9 mouse cellular contexts compared by ENCODE assay signal in genomic region chr4:141734446-141735205, GRCm38 (mm10). TPM values are rescaled to one million over a fixed set of nuclear protein-coding genes. Genes with fewer than 3 reads are reported as not detected.
A peak's percentile ranks its signal among the peaks of the same experiment; 100 is the strongest.
DNase-seq lines count a peak whose midpoint lies in the region; ATAC-seq and TF ChIP-seq lines count a peak whose summit lies in the region.
"Had no signal": no experiment of that assay in that cellular context is flagged by ENCODE, and none has a peak within 500 bp of the region (broad histone marks: within the 10 kb centered on the region; RNA-seq: fewer than 3 reads in every experiment).

No protein-coding gene starts in this region.

- H3K4me1 ChIP-seq in embryonic fibroblast, embryonic 13.5 days (ENCODE audit: control insufficient read depth, insufficient read depth, low read length), result no peaks in the 10 kb centered on the region
- H3K4me1 ChIP-seq in heart, embryonic 10.5 days, result 0 out of 2 replicates have a peak, but pooled peaks cover 5% of the 10 kb centered on the region
- peaks cover 3% of the 10 kb centered on the region; the same call in 1 of the 2 replicates for H3K4me1 ChIP-seq in kidney, embryonic 14.5 days (ENCODE audit: control insufficient read depth, insufficient read depth, low read length)
- H3K4me1 ChIP-seq in limb, embryonic 15.5 days, result peaks cover 11% of the 10 kb centered on the region
- no peaks in the 10 kb centered on the region for H3K4me1 ChIP-seq in midbrain, postnatal 0 days (ENCODE audit: insufficient read depth, low read length)

- DNase-seq in B cell, adult 2 months, result peak; percentile 82 to 83
- peak; percentile 98 for DNase-seq in brain, adult 2 months (ENCODE audit: low read depth, low spot score)
- peak; percentile 97 for DNase-seq in heart, embryonic 10.5 days (ENCODE audit: low spot score)
- peak; percentile 98 for DNase-seq in midbrain, postnatal 0 days (ENCODE audit: low spot score)
- DNase-seq in spleen, postnatal 10 days (ENCODE audit: low spot score in 2 of 2), result peak; percentile 73 to 91

- TF ChIP-seq POLR2A in embryonic fibroblast, embryonic 13.5 days (IDR thresholded peaks at IDR 0.05; ENCODE audit: low read depth, low read length), result peak; percentile 96

- ATAC-seq in kidney, embryonic 14.5 days (ENCODE audit: low FRiP score, low TSS enrichment), result peak; percentile 97
- peak; percentile 89 for ATAC-seq in limb, embryonic 15.5 days (ENCODE audit: insufficient number of reproducible peaks, low FRiP score, low TSS enrichment, low read depth)
- ATAC-seq in midbrain, postnatal 0 days (ENCODE audit: low FRiP score), result peak; percentile 86

- peak overlapping the region; percentile 50 for H3K4me2 ChIP-seq in kidney, embryonic 14.5 days (replicated peaks; ENCODE audit: low read depth, low read length)
- H3K4me2 ChIP-seq in limb, embryonic 15.5 days, result peak overlapping the region; percentile 61
- H3K4me2 ChIP-seq in midbrain, postnatal 0 days (ENCODE audit: low read depth, low read length, poor library complexity, severe bottlenecking), result peak overlapping the region; percentile 57

- 9% methylated on average over 24 of the region's 24 CpGs for WGBS in heart, embryonic 10.5 days
- 7% methylated on average over 24 of the region's 24 CpGs for WGBS in kidney, embryonic 14.5 days
- WGBS in limb, embryonic 15.5 days, result 7% methylated on average over 24 of the region's 24 CpGs
- 7% methylated on average over 24 of the region's 24 CpGs for WGBS in midbrain, postnatal 0 days

- TF ChIP-seq CTCF in embryonic fibroblast, embryonic 13.5 days (IDR thresholded peaks at IDR 0.05; ENCODE audit: borderline replicate concordance, insufficient read depth, low read length), result no peak
- no peak for TF ChIP-seq CTCF in midbrain, postnatal 0 days (IDR thresholded peaks at IDR 0.05)

- H3K4me3 ChIP-seq in embryonic fibroblast, embryonic 13.5 days (ENCODE audit: insufficient read depth, low read length), result peak overlapping the region; percentile 36; the same call in 1 of the 2 replicates
- peak overlapping the region; percentile 54 for H3K4me3 ChIP-seq in heart, embryonic 10.5 days
- H3K4me3 ChIP-seq in kidney, embryonic 14.5 days (ENCODE audit: low read length), result peak overlapping the region; percentile 34
- peak overlapping the region; percentile 42 for H3K4me3 ChIP-seq in limb, embryonic 15.5 days
- peak overlapping the region; percentile 35 for H3K4me3 ChIP-seq in midbrain, postnatal 0 days (ENCODE audit: low read depth, low read length)

- H3K9ac ChIP-seq in kidney, embryonic 14.5 days (ENCODE audit: low read depth, low read length), result peak overlapping the region; percentile 50
- H3K9ac ChIP-seq in limb, embryonic 15.5 days, result peak overlapping the region; percentile 40; the same call in 1 of the 2 replicates
- H3K9ac ChIP-seq in midbrain, postnatal 0 days (replicated peaks; ENCODE audit: low read length, poor library complexity, severe bottlenecking), result peak overlapping the region; percentile 40; the same call in 1 of the 2 replicates

- H3K27ac ChIP-seq in embryonic fibroblast, embryonic 13.5 days (ENCODE audit: insufficient read depth, low read length), result peak overlapping the region; percentile 29
- H3K27ac ChIP-seq in heart, embryonic 10.5 days, result peak overlapping the region; percentile 78
- H3K27ac ChIP-seq in kidney, embryonic 14.5 days (ENCODE audit: low read depth, low read length), result peak overlapping the region; percentile 39; the same call in 1 of the 2 replicates
- peak overlapping the region; percentile 79 for H3K27ac ChIP-seq in limb, embryonic 15.5 days
- no peak overlapping the region for H3K27ac ChIP-seq in midbrain, postnatal 0 days (ENCODE audit: low read depth, low read length)

- peaks cover 7% of the 10 kb centered on the region; the same call in 1 of the 2 replicates for H3K27me3 ChIP-seq in heart, embryonic 10.5 days (ENCODE audit: insufficient read depth, poor library complexity, severe bottlenecking)
- no peaks in the 10 kb centered on the region for H3K27me3 ChIP-seq in kidney, embryonic 14.5 days (ENCODE audit: control insufficient read depth, insufficient read depth, low read length)
- no peaks in the 10 kb centered on the region for H3K27me3 ChIP-seq in limb, embryonic 15.5 days
- no peaks in the 10 kb centered on the region for H3K27me3 ChIP-seq in midbrain, postnatal 0 days (ENCODE audit: insufficient read depth, low read length)

- no peaks in the 10 kb centered on the region for H3K36me3 ChIP-seq in heart, embryonic 10.5 days
- no peaks in the 10 kb centered on the region for H3K36me3 ChIP-seq in kidney, embryonic 14.5 days (ENCODE audit: control insufficient read depth, insufficient read depth, low read length)
- no peaks in the 10 kb centered on the region for H3K36me3 ChIP-seq in limb, embryonic 15.5 days
- no peaks in the 10 kb centered on the region for H3K36me3 ChIP-seq in midbrain, postnatal 0 days (ENCODE audit: insufficient read depth, low read length)

- H3K9me3 ChIP-seq in heart, embryonic 10.5 days, result no peaks in the 10 kb centered on the region
- H3K9me3 ChIP-seq in kidney, embryonic 14.5 days (ENCODE audit: control insufficient read depth, low read length), result no peaks in the 10 kb centered on the region
- H3K9me3 ChIP-seq in limb, embryonic 15.5 days, result no peaks in the 10 kb centered on the region
- no peaks in the 10 kb centered on the region for H3K9me3 ChIP-seq in midbrain, postnatal 0 days (ENCODE audit: low read length)

RNA-seq across cellular contexts. Expression of gene Ddi2, which starts 11.4 kb away (rescaled TPM):
- polyA plus RNA-seq in embryonic fibroblast, embryonic 13.5 days (2011; ENCODE audit: insufficient read length, low read depth, missing spikeins), result 27.6 and 30.9 TPM in 2 replicates
- polyA plus RNA-seq in heart, embryonic 10.5 days (2016; fragmentation: Nextera tagmentation; extraction: Ambion mirVana), result 21.4 and 21.5 TPM in 2 replicates
- polyA plus RNA-seq in kidney, embryonic 14.5 days (2014; fragmentation: Nextera tagmentation; extraction: Ambion mirVana), result 11.0 and 20.6 TPM in 2 replicates
- 21.4 and 22.5 TPM in 2 replicates for polyA plus RNA-seq in limb, embryonic 15.5 days (2015; fragmentation: Nextera tagmentation; extraction: Ambion mirVana)
- 21.7 and 25.7 TPM in 2 replicates for total RNA-seq in midbrain, postnatal 0 days (2014; rRNA removed)
- 8.9 and 9.2 TPM in 2 replicates for polyA plus RNA-seq in midbrain, postnatal 0 days (2015; fragmentation: Nextera tagmentation; extraction: Ambion mirVana)

RNA-seq across cellular contexts. Expression of gene Agmat, which starts 11.8 kb away (rescaled TPM):
- not detected in 2 replicates for polyA plus RNA-seq in embryonic fibroblast, embryonic 13.5 days (2011; ENCODE audit: insufficient read length, low read depth, missing spikeins)
- 1.2 and 3.5 TPM in 2 replicates for polyA plus RNA-seq in heart, embryonic 10.5 days (2016; fragmentation: Nextera tagmentation; extraction: Ambion mirVana)
- 1.1 and 1.6 TPM in 2 replicates for polyA plus RNA-seq in kidney, embryonic 14.5 days (2014; fragmentation: Nextera tagmentation; extraction: Ambion mirVana)
- polyA plus RNA-seq in limb, embryonic 15.5 days (2015; fragmentation: Nextera tagmentation; extraction: Ambion mirVana), result 0.41 TPM in 1 of 2 replicates, not detected in the other
- not detected in 2 replicates for total RNA-seq in midbrain, postnatal 0 days (2014; rRNA removed)
- polyA plus RNA-seq in midbrain, postnatal 0 days (2015; fragmentation: Nextera tagmentation; extraction: Ambion mirVana), result not detected in 2 replicates
- polyA plus RNA-seq: C2C12 had no signal

RNA-seq across cellular contexts. Expression of gene Rsc1a1, which starts 49.2 kb away (rescaled TPM):
- 5.1 and 5.3 TPM in 2 replicates for polyA plus RNA-seq in embryonic fibroblast, embryonic 13.5 days (2011; ENCODE audit: insufficient read length, low read depth, missing spikeins)
- polyA plus RNA-seq in heart, embryonic 10.5 days (2016; fragmentation: Nextera tagmentation; extraction: Ambion mirVana), result 3.1 and 4.4 TPM in 2 replicates
- not detected in 2 replicates for polyA plus RNA-seq in kidney, embryonic 14.5 days (2014; fragmentation: Nextera tagmentation; extraction: Ambion mirVana)
- 0.45 TPM in 1 of 2 replicates, not detected in the other for polyA plus RNA-seq in limb, embryonic 15.5 days (2015; fragmentation: Nextera tagmentation; extraction: Ambion mirVana)
- 2.7 and 12.7 TPM in 2 replicates for total RNA-seq in midbrain, postnatal 0 days (2014; rRNA removed)
- polyA plus RNA-seq in midbrain, postnatal 0 days (2015; fragmentation: Nextera tagmentation; extraction: Ambion mirVana), result not detected in 2 replicates

RNA-seq across cellular contexts. Expression of gene Dnajc16, which starts 56.1 kb away (rescaled TPM):
- polyA plus RNA-seq in embryonic fibroblast, embryonic 13.5 days (2011; ENCODE audit: insufficient read length, low read depth, missing spikeins), result 10.0 and 11.3 TPM in 2 replicates
- polyA plus RNA-seq in heart, embryonic 10.5 days (2016; fragmentation: Nextera tagmentation; extraction: Ambion mirVana), result 5.0 and 5.4 TPM in 2 replicates
- 3.2 and 5.2 TPM in 2 replicates for polyA plus RNA-seq in kidney, embryonic 14.5 days (2014; fragmentation: Nextera tagmentation; extraction: Ambion mirVana)
- polyA plus RNA-seq in limb, embryonic 15.5 days (2015; fragmentation: Nextera tagmentation; extraction: Ambion mirVana), result 3.6 TPM in 2 replicates
- 18.2 and 20.5 TPM in 2 replicates for total RNA-seq in midbrain, postnatal 0 days (2014; rRNA removed)
- 7.0 and 7.2 TPM in 2 replicates for polyA plus RNA-seq in midbrain, postnatal 0 days (2015; fragmentation: Nextera tagmentation; extraction: Ambion mirVana)

RNA-seq across cellular contexts. Expression of gene Casp9, which starts 58.8 kb away (rescaled TPM):
- 10.0 and 13.2 TPM in 2 replicates for polyA plus RNA-seq in embryonic fibroblast, embryonic 13.5 days (2011; ENCODE audit: insufficient read length, low read depth, missing spikeins)
- 21.4 and 22.5 TPM in 2 replicates for polyA plus RNA-seq in heart, embryonic 10.5 days (2016; fragmentation: Nextera tagmentation; extraction: Ambion mirVana)
- polyA plus RNA-seq in kidney, embryonic 14.5 days (2014; fragmentation: Nextera tagmentation; extraction: Ambion mirVana), result 14.5 and 24.3 TPM in 2 replicates
- 13.3 and 14.7 TPM in 2 replicates for polyA plus RNA-seq in limb, embryonic 15.5 days (2015; fragmentation: Nextera tagmentation; extraction: Ambion mirVana)
- total RNA-seq in midbrain, postnatal 0 days (2014; rRNA removed), result 26.9 and 27.0 TPM in 2 replicates
- 17.6 and 19.7 TPM in 2 replicates for polyA plus RNA-seq in midbrain, postnatal 0 days (2015; fragmentation: Nextera tagmentation; extraction: Ambion mirVana)
